Mouse (Mus musculus) heart, postnatal 36 days (tissue): ENCODE measurements around the gene Slc6a5. TPM values are rescaled to one million over a fixed set of nuclear protein-coding genes. Genes with fewer than 3 reads are reported as not detected.

ENCODE experiments used
- DNase-seq, 2 experiments: peaks; one replicate each; pipeline ENCODE4 v3.0.0; 2021 to 2022
- intact Hi-C: fragments of 180-260 bp; cut with DNase I; formaldehyde crosslinking; loops from one replicate; pipeline ENCODE4 v1.15.1; 2025
- total RNA-seq, 2 experiments: library from RNA; stranded (reverse); gene quantifications; 2 replicates each; pipeline ENCODE4 v1.2.3; 2021

Gene Slc6a5
- not detected for total RNA-seq

DNA sequence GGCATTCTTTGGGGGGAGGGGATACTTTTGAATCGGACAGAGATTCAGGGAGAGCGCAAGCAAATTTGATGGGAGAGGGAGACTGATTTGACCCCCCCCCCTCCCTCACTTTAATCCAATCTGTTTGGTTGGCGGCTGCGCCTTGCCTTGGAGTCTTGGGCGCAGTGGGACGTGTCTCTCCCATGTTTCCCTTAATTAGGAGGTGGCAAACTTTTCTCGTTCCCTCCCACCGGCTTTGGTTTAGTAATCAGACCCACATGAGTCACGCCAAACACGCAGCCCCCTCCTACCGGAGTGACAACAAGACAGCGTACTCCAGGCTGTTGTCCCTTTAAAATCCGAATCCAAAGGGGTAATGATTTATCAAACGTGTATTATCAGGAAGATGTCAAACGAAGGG is at the start of gene Slc6a5:
TSS of gene Slc6a5 (plus strand) at position 297 of the 400 bp plus-strand sequence.
- no peak for DNase-seq
- intact Hi-C loops, result no loop called here

DNA sequence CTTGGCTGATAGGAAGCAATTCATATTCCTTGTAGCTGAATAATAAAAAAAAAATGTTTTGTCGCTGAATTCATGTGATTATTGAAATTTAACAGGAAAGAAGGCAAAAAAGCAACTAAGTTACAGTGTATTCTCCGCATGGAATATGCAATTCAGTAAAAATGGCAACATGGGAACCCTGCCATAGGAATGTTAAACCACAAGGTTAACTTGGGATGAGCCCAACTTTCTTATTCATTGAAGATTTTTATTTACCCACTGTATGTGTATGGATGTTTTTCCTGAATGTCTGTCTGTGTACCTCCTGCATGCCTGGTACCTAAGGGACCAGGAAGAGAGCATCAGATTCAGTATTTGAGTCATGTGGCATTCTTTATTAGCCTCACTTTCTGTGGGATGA is 48.8 kb upstream of the Slc6a5 start:
- DNase-seq, result no peak
- intact Hi-C loops, result no loop called here

DNA sequence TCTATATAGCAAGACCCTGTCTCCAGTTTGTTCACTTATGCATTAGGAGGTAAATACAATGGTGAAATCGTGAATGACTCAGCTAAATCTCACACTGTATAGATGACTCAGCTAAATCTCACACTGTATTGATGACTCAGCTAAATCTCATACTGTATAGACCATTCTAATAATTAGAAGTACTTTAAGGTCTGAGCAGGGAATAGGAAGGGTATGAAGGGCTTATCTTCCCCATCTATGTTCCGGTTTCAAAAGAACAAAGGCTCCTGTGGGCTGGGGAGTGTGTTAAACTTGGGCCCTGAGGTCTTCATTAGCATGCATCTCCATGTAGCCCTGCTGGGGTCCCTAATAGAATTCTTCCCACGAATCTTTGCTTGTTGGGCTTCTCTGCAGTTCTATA is 46.2 kb upstream of the Slc6a5 start:
- DNase-seq, result no peak
- intact Hi-C loops, result no loop called here

DNA sequence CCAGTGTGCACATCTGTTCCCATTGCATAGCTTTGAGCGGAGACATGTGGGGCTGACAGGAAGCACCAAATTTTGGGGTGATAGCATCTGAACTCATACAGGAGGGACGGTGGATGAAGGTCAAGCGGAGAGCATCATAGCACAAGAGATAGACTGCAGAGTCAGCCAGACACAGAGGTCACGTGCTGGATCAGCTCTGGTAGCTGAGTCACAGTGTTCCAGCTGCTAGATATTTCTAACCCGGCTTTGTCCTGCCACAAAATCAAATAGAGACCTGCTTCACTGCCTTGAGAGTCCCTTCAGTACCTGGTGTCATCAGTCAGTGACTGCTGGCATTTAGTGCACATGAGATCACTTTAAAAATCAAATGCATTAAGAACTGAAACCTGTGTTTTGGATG is 40.3 kb upstream of the Slc6a5 start:
- no peak for DNase-seq
- intact Hi-C loops, result no loop called here

DNA sequence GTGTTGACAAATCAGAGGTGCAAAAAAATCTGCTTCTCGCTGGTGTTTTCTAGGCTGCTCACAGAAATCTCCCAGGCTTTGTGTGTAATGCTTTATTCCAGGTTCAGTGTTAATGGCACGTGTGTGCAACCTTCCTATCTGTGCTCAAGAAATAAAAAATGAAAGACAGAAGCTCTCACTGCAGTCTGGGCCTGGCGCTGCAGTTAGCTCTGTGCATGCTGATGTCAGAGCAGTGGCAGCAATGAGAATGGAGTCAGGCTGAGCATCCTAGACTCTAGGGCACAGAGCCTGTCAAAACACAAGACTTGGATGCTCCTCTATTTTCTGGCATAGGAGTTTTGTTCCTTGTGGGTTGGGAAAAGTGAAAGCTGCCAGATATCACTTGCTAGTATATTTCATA is 39.7 kb upstream of the Slc6a5 start:
- no peak for DNase-seq
- intact Hi-C loops, result no loop called here

DNA sequence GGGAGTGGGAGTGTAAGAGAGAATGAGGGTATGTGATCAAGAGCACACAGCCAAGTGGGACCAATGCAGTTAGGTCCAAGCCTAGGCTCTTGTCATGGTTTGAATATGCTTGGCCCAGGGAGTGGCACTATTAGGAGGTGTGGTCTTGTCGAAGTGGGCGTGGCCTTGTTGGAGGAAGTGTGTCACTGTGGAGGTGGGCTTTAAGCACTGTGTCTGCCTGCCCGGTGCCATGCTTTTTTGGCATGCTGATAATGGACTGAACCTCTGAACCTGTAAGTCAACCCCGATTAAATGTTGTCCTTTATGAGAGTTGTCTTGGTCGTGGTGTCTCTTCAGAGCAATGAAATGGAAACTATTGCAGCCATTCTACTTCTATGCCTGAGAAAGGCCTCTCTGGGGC is 32.6 kb upstream of the Slc6a5 start:
- intact Hi-C loops, result no loop called here
- DNase-seq, result no peak

DNA sequence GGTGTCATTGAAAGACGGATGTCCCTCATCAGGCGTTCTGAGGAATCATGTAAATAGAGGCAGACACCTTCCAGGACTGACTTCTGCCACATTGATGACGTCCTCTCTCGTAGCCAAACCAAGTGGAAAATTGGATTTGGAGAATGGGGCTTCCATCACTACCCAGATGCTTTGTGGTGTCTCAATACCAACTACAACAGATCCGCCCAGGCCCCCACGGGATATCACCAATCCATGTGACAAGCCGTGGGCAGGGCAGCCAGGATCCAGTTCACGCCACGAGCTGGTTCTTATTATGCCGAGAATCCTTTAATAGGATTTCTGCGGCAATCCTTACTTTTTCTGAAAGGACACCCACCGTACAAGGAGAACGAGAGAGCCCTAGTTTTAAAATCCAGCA is 30.9 kb upstream of the Slc6a5 start:
- intact Hi-C loops, result no loop called here
- DNase-seq, result no peak

DNA sequence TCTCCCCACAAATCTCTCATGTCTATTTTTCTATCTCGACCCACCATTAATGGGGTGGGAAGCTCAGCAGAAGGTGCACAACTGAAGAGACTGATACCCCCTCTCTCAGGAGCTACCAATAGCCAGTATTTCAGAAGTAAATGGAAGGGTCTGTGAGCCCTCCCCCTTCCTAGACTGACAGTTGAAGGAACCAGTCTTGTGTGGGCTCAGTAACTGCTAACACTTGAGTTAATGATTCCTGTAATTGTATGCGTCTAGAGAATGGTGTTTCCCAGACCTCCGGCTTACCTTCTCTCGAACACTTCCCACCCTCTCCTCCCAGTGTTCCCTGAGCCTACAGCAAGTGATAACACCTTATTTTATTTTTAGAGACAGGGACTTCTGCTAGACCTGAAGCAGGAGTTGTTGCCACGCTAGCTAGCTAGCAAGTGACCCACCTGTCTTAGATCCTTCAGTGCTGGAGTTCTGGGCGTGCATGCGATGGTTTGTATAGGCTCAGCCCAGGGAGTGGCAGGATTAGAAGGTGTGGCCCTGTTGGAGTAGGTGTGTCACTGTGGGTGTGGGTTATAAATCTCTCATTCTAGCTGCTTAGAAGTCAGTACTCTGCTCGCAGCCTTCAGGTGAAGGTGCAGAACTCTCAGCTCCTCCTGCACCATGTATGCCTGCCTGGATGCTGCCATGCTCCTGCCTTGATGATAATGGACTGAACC is 29.8 kb upstream of the Slc6a5 start:
- DNase-seq, result no peak
- intact Hi-C loops, result no loop called here

DNA sequence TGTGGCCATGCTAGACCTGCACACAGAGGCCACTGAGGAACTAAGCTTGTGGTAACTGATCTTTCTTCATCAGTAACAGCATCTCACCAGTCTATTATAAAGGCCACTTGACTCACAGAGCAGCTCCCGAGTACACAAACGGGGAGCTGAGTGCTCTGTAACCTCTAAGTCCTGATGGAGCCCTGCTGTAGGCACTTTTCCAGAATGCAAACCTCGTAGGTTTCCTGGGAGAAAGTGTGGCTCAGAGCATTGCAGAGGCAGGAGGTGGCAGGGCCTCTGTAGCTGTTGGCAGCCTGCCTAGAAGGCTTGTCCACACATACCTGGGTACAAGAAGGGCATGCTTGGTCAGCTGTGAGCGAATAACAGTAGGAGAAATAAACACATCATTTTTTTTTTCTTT is 27.7 kb upstream of the Slc6a5 start:
- DNase-seq, result peak in 1 of 2 experiments; percentile 7
- intact Hi-C loops, result no loop called here

DNA sequence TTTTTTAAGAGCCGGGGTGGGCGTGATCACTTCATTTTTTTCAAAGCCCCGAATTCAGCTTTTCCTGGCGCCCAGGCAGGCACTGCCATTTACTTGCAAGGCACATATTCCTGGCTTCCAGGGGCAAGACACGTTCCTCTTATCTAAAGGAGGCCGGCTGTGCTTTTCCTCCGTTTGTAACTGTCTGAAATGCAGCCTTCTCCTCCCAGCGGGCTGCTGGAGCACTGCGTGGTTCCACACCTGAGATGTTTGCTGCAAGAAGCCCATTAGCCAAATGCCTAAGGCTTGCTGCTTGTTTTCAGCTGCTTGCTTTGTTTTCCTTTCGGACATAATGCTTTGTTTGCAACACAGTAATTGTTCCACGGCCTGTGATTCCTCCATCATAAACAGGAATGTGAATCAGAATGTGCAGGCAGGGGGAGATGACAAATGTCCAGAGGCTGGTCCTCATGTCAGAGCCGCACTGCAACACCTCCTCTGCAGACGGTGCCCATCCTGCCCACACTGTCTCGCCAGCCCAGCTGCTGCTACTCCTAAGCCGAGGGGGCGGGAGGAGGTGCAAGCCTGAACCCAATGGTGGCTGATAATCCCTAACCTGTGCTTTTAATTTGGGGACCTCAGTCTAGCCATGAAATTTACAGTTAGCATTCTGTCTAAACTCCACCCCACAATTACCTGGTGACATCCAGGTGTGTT is 27.1 kb upstream of the Slc6a5 start:
- intact Hi-C loops, result no loop called here
- no peak for DNase-seq

DNA sequence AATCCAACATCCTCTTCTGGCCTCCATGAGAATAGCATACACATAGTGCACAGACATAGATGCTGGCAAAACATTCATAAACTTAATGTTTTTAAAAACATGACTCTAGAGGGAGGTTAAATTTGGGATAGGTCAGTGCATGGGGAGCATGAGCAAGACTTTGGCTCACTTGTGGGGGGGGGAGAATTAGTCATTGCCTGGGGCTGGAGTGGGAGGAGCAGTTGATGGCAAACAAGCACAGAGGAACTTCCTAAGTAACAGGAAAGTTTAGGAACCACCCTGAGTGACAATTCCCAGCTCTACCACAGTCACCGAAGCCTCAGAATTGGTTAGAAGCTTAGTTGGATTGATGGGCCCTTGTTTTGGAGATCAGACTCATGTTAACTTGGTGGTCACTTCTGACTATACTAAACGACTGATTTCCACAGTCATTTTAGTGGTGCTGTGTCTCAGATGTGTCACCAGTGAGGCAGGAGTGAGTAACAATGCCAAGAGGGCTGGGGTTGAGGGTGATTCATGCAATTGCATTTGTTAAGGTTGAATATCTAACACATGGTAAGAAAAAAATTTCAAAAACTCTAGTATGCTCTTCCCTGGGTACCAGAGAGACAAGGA is 22.1 kb upstream of the Slc6a5 start:
- no peak for DNase-seq
- intact Hi-C loops, result no loop called here

DNA sequence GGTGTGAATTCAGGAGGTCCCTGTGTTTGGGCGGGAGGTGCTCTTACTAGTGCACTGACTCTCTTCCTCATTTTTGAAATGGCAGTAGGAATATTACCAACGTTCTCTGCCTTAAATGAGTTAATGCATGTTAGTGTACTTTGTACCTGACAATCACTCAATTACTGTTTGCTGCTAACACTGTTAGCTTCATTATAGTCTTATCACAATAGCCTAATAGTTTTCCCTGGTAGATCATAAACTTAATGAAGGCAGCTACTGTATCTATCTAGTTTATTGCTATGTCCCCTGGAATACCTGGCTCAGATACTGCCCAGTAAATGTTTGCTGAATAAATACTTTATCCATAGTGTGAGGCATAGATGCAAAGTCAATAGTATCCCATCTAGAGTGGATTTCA is 15.2 kb upstream of the Slc6a5 start:
- DNase-seq, result no peak
- intact Hi-C loops, result no loop called here

DNA sequence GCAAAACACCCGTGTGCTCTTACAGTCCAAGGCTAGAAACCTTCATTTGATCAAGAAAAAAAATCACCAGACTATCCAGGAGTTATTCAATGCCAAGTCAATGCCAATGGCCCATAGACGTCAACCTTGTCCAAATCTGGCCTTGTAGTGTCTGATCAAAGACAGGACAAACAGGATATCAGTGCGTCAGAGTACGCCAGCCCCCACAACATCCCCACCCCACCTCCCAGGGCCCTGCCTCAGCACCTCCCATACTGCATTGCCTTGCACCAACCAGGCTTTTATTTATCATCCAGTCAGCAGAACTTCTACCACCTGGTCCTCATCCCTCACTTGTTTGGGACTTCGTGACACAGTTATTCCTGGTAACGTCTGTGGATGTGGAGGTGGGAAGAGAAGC is 14.7 kb upstream of the Slc6a5 start:
- intact Hi-C loops, result no loop called here
- DNase-seq, result no peak

DNA sequence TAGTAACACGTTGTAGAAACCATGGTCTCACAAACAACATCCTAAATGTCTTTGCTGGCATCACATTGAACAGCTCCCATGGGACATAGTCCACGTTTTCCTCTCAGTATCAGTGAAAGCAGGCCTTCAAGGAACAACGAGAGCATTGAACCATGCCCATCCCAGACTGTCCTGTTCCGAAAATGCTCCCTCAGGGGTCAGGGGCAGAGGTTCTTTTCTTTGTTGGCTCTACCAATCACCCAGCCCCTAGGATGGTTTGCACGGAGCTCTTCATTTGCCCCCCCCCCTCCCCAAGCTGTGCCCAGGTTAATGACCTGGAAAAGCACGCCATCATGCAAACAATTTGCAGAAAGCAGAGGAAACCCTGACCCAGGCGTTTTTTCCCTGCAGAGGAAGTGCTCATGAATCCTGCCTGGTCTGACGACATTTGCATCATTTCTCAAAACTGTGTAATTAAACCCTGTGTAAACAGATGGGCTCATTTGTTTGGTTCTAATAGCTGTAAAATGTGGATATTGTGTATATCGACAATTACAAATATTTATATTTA is 7.9 kb upstream of the Slc6a5 start:
- intact Hi-C loops, result no loop called here

DNA sequence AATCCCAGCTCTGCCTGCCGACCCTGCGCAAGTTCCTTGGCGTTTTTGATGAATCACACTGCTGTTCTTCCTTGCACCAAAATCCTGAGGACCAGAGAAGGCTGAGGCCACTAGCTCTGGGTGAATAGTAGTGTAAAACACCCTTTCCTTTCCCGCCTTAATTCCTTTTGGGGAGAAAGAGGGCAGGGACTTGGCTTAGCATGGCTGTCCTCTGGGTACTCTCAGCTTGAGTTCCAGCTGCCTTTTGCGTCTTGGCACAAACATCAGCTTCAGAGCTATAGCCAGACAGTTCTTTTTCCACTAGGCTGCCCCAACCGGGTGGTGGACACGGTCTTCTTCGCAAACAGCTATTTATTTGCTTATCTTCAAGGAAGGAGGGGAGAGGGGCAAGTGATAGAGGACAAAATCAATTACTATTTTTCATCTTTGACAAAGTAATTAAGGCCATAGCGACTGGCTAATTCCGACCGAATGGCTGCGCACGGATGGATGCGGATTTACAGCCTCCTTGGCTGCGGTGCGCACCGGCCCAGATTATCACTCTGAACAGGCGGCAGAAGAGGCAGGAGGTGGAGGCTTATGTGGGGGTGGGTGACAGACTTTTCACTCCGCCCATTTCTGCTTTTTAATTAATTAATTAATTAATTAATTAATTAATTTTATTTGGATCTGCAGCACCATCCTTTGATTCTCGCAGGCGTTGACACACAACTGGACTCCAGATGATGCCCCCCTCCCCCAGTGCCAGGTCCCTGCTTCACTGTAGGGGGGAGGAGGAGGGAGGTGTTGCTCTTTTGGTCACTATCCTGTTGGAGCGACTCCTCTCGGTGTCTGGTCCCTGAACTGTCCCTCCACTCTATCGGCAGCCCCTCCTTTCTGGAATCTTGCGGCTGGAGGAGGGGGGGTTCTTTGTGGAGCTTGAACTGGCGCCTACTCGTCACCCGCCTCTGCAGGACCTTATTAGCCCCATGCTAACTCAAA is 2.5 kb upstream of the Slc6a5 start:
- intact Hi-C loops, result no loop called here

More for the DNA sequence above, 7.9 kb upstream of the Slc6a5 start:
- no peak for DNase-seq

DNA sequence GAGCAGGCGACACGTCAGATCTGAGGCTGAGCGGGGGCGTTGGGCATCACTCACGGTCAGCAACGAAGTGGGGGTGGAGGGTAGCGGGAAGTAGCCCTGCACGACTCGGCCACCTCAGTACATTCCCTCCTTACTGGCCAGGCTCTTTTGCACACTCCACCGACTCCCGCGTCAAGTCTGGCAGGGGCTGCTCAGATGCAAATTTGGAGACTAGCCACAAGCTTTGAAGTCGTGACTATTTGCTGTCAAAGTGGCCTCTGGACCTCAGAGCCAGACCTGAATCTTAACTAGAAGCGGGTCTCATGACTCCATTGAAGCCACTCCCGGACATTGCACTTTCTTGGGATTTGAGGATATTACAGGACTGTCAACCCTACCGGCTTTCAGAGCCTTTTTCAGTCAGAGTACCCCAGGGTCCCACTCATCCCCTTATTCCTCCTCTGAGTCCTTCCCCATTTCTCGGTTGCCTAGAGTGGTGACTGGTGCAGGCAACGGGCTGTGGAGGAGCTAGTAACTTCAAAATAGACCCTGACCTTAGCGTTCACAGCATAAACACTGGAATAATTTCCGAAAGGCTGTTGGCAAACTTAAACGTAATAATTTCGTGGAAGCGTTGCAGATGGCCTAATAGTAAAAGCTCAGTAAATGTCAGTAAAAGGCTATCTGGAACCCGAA is 1.6 kb upstream of the Slc6a5 start:
- intact Hi-C loops, result no loop called here
- no peak for DNase-seq

More for the DNA sequence above, 2.5 kb upstream of the Slc6a5 start:
- no peak for DNase-seq

DNA sequence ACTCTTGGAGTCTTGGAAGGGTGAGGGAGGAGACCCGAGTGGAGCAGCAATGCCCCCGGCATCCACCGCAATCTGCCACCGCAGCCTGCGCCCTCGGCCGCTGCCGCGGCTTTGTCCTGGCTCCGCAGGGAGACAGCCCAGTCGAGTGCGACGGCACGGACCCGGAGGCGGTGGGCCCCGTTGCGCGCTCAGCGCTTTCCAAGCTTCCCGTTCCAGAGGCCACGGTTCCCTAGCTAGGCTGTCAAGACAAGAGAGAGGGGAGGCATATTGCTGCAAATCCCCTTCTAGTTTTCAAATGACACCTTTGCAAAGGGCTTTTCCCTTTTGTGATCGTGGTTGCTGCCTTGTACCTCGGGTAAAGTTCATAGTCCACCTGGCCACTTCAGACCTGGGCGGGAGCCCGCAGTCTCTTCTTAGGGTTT is 945 bp upstream of the Slc6a5 start:
- intact Hi-C loops, result no loop called here
- no peak for DNase-seq

DNA sequence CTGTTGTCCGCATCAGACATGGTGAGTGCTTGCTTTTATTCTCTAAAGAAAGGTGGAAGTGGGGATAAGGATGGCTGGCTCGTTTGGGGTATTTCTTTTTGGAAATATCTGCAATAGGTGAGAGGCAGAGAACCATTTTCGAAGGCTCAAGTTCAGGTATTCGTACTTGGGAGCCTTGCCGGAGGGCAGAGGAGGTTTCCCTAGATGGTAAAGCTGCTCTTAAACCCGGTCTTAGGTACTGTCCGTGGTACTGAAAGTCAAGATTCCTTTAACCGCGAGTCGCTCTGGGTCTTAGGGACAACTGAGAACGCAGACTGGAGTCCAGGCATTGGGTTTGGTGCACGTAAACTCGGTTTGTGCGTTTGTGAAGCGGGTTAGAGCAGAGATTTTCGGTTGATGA is 415 bp downstream of the Slc6a5 start:
- intact Hi-C loops, result no loop called here
- no peak for DNase-seq

DNA sequence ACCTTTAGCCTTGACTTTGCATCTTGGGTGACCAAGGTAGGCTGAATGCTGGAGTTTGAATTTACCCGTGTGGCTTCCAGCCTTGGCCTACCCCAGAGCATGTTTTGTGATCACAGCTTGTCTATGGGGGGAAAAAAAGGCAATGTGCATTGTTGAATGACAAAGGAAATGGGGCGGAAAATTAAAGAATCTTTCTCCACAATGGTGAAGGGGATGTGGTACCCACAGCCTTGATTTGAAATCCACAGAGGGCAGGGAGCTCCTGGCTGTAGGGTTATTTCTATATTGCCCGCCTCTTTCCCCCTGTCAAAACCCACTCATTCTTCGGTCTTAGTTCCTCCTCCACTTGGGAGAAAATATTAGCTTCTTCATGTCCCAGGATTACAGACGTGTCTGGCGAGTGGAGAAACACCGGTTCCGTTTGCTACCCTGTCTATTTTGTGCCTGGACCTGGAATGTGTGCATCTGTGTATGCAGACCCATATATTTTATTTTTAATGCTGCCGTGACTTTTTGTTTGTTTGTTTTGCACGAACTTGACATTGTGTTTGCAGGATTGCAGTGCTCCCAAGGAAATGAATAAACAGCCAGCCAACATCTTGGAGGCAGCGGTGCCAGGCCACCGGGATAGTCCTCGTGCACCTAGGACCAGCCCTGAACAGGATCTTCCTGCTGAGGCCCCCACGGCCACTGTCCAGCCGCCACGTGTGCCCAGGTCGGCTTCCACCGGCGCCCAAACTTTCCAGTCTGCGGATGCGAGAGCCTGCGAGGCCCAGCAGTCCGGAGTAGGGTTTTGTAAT is 1.4 kb downstream of the Slc6a5 start:
- intact Hi-C loops, result no loop called here
- DNase-seq, result no peak
